Mouse (Mus musculus) activated CD4-positive, CD25-positive, alpha-beta regulatory T cell, adult 4 months (primary cell): ENCODE measurements around the gene Scaf1. TPM values are rescaled to one million over a fixed set of nuclear protein-coding genes. Genes with fewer than 3 reads are reported as not detected.

ENCODE experiments used
- ATAC-seq: one replicate; pipeline ENCODE4 v1.8.0; 2017
- polyA plus RNA-seq, 2 experiments: library from polyadenylated mRNA; unstranded; fragments of 100-300 nt; shearing (Covaris generic); gene quantifications; one replicate each; pipeline ENCODE4 v1.2.1; 2017

The Scaf1 gene
- polyA plus RNA-seq, 2 experiments from 2014 or later = 8.6 to 8.7 TPM

- no peak for ATAC-seq
These were observed 62.6 kb downstream of the Scaf1 start for GRCm38 (mm10) chr7:44953561-44953960.

Other genes with a start within 250 kb of the Scaf1 start
- gene Nup62, start 200.3 kb downstream of the Scaf1 start, polyA plus RNA-seq = 10 to 100 TPM; 32.1 to 47.7 TPM
- gene Il4i1, start 200.0 kb downstream of the Scaf1 start, polyA plus RNA-seq = 1 to 10 TPM; 2.0 to 4.1 TPM
- 1 to 10 TPM in 1 of 2 experiments, not detected in 1; 1.1 TPM for gene Atf5, start 199.7 kb downstream of the Scaf1 start, polyA plus RNA-seq
- gene Akt1s1, start 167.4 kb downstream of the Scaf1 start, polyA plus RNA-seq = 1 to 10 TPM; 3.0 to 4.7 TPM
- gene Tbc1d17, start 167.3 kb downstream of the Scaf1 start, polyA plus RNA-seq = 10 to 100 TPM; 41.0 to 63.7 TPM
- gene Pnkp, start 159.2 kb downstream of the Scaf1 start, polyA plus RNA-seq = 10 to 100 TPM; 41.4 to 48.8 TPM
- 1 to 10 TPM; 1.3 to 2.3 TPM for gene Ptov1, start 146.6 kb downstream of the Scaf1 start, polyA plus RNA-seq
- 10 to 100 TPM; 12.2 to 20.1 TPM for gene Med25, start 123.7 kb downstream of the Scaf1 start, polyA plus RNA-seq
- gene Fuz, start 120.3 kb downstream of the Scaf1 start, polyA plus RNA-seq = 10 to 100 TPM in 1 of 2 experiments, 1 to 10 TPM in 1; 7.3 to 19.3 TPM
- 1 to 10 TPM; 6.8 to 8.0 TPM for gene Ap2a1, start 86.9 kb downstream of the Scaf1 start, polyA plus RNA-seq
- not detected for gene Tsks, start 73.2 kb downstream of the Scaf1 start, polyA plus RNA-seq
- gene Cpt1c, start 41.5 kb downstream of the Scaf1 start, polyA plus RNA-seq = under 1 TPM; 0.80 to 0.98 TPM
- 100 to 1,000 TPM in 1 of 2 experiments, 10 to 100 TPM in 1; 38.0 to 103 TPM for gene Prmt1, start 29.8 kb downstream of the Scaf1 start, polyA plus RNA-seq
- 100 to 1,000 TPM in 1 of 2 experiments, 10 to 100 TPM in 1; 88.9 to 129 TPM for gene Irf3, start 18.7 kb downstream of the Scaf1 start, polyA plus RNA-seq
- 10 to 100 TPM; 18.4 to 31.8 TPM for gene Bcl2l12, start 17.7 kb downstream of the Scaf1 start, polyA plus RNA-seq
- gene Rras, start 1.6 kb upstream of the Scaf1 start, polyA plus RNA-seq = 1 to 10 TPM; 4.5 to 6.1 TPM
- 10 to 100 TPM in 1 of 2 experiments, 1 to 10 TPM in 1; 9.5 to 11.4 TPM for gene Prr12, start 36.5 kb upstream of the Scaf1 start, polyA plus RNA-seq
- gene Nosip, start 46.1 kb upstream of the Scaf1 start, polyA plus RNA-seq = 100 to 1,000 TPM; 143 to 161 TPM
- 1 to 10 TPM in 1 of 2 experiments, under 1 TPM in 1; 0.41 to 1.2 TPM for gene Prrg2, start 46.3 kb upstream of the Scaf1 start, polyA plus RNA-seq
- gene Rcn3, start 75.9 kb upstream of the Scaf1 start, polyA plus RNA-seq = 1 to 10 TPM; 4.7 to 5.4 TPM
- gene Fcgrt, start 87.5 kb upstream of the Scaf1 start, polyA plus RNA-seq = 1 to 10 TPM in 1 of 2 experiments, under 1 TPM in 1; 0.78 to 1.1 TPM
- gene Rps11, start 108.1 kb upstream of the Scaf1 start, polyA plus RNA-seq = 1,000 to 10,000 TPM; 4,562 to 5,652 TPM
- gene Rpl13a, start 112.4 kb upstream of the Scaf1 start, polyA plus RNA-seq = 1,000 to 10,000 TPM; 7,090 to 8,122 TPM
- gene Gm45713, start 119.9 kb upstream of the Scaf1 start, polyA plus RNA-seq = not detected
- gene Flt3l, start 120.1 kb upstream of the Scaf1 start, polyA plus RNA-seq = 100 to 1,000 TPM; 118 to 125 TPM
- gene Pih1d1, start 137.9 kb upstream of the Scaf1 start, polyA plus RNA-seq = 10 to 100 TPM; 44.4 to 53.0 TPM
- 10 to 100 TPM; 21.4 to 27.4 TPM for gene Aldh16a1, start 138.2 kb upstream of the Scaf1 start, polyA plus RNA-seq
- gene Slc17a7, start 147.6 kb upstream of the Scaf1 start, polyA plus RNA-seq = not detected
- gene Gfy, start 163.2 kb upstream of the Scaf1 start, polyA plus RNA-seq = not detected
- not detected for gene Pth2, start 164.6 kb upstream of the Scaf1 start, polyA plus RNA-seq
- under 1 TPM; 0.24 to 0.34 TPM for gene Ccdc155, start 188.5 kb upstream of the Scaf1 start, polyA plus RNA-seq
- 10 to 100 TPM; 20.6 to 24.7 TPM for gene Dkkl1, start 195.8 kb upstream of the Scaf1 start, polyA plus RNA-seq
- gene Tead2, start 199.4 kb upstream of the Scaf1 start, polyA plus RNA-seq = 1 to 10 TPM; 1.5 to 2.8 TPM
- 100 to 1,000 TPM; 420 to 495 TPM for gene Cd37, start 222.8 kb upstream of the Scaf1 start, polyA plus RNA-seq
- gene Slc6a16, start 224.7 kb upstream of the Scaf1 start, polyA plus RNA-seq = not detected